Mouse (Mus musculus): ENCODE data around the gene Gm37419.

The Gm37419 gene

GRCm38 (mm10) chr16:23996342-23996741 is 8.1 kb downstream of the Gm37419 start:
- no peak for DNase-seq (ENCODE audit: low spot score)

- no peak for DNase-seq (ENCODE audit: low spot score)
These were observed 8.9 kb downstream of the Gm37419 start for GRCm38 (mm10) chr16:23997228-23997627.

DNA sequence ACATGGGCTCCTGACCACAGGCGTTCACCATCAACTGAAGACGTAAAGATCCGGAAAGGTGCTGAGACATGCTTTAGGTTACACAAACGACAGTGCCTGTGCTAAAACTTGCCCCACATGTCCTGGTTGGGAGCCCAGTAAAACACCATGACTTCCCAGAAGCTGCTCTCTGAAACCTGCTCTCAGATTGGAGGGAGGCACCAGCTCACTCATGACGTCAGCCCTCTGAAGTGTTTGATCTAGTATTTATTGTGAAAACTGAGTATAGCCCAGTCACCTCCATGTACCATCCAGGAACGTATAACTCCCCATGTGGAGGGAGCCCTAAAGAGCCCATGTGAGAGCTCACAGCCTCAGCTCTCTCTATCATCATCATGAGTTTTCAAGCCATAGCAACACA is 9.6 kb downstream of the Gm37419 start:
- no peak for DNase-seq (ENCODE audit: low spot score)

DNA sequence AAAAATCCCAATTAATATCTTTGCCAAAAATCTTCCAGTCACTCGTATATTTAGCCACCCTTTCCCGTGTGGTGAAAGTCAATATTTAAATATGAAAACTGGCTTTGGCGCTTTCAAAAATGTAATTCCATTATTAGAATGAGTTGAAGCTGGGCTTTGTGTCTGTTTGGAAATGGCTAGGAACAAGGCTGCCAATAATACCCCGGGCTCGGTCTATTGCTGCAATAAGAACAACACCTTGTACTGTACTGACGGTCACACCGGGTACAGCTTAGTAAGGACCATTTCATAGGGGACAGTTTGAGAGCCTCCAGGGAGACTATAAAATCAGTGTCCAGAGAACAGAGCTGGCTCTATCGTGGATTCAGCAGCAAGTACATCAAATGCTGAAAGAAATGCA is 17.6 kb downstream of the Gm37419 start:
- DNase-seq (ENCODE audit: low spot score) = no peak

DNA sequence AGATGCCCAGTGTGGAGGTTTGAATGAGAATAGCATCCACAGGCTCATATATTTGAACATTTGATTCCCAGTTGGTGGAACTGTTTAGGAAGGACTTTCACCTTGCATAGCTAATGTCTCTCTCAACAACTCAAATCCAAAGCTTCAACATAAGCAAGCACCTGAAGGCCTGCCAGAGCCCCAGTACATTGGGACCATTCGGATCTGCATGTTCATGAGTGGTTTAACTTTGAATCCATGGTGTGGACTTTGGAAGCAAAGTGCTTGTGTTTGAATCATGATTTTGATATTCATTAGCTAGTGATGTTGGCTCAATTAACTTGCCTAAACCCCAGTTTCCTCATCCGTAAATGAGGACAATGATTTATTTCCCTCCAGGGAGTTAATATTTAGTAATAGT is 21.6 kb downstream of the Gm37419 start:
- DNase-seq (ENCODE audit: low spot score) = no peak

GRCm38 (mm10) chr16:24011306-24011705 is 23.0 kb downstream of the Gm37419 start:
- DNase-seq (ENCODE audit: low spot score) = no peak

- DNase-seq (ENCODE audit: low spot score) = no peak
These were observed 23.8 kb downstream of the Gm37419 start for GRCm38 (mm10) chr16:24012066-24012465.

GRCm38 (mm10) chr16:24014378-24014777 is 26.1 kb downstream of the Gm37419 start:
- no peak for DNase-seq (ENCODE audit: low spot score)

- DNase-seq (ENCODE audit: low spot score) = no peak
These were observed 28.0 kb downstream of the Gm37419 start for GRCm38 (mm10) chr16:24016273-24016672.

DNA sequence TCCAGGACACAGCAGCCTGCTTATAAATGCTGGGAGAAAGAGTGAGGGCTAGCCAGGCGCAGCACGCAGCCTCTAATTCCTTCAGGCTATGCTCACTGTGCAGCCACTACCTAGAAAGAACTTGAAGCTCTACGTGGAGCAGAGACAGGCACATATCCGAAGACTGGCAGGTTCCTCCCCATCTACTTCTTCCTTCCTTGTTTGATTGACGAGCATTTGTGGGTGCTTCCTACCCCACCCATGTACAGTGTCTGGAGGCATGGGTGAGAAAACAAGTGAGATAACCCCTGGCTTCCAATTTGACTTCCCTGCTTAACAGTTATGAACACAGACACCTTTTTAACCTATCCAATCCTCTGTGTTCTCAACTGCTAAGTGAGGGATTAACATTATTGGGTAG is 28.5 kb downstream of the Gm37419 start:
- DNase-seq (ENCODE audit: low spot score) = no peak

DNA sequence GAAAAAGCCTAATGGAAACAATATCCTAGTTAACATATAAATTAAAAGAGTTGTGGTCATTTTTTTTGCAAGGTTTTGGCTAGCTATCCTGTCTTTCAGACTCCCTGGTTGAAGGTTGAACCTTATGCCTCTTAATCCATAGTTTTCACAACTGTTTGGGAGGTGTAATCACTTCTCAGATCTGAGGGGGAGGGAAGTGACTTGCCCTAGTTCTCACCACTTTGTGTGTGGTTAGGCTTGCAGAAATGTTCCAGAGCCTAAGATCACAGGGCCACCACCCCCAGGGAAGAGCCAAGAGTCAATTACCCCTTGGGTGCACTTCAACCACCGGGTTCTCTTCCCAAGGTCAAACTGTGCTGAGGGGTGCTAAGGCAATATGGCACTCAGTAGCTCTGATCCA is 33.4 kb downstream of the Gm37419 start:
- no peak for DNase-seq (ENCODE audit: low spot score)

DNA sequence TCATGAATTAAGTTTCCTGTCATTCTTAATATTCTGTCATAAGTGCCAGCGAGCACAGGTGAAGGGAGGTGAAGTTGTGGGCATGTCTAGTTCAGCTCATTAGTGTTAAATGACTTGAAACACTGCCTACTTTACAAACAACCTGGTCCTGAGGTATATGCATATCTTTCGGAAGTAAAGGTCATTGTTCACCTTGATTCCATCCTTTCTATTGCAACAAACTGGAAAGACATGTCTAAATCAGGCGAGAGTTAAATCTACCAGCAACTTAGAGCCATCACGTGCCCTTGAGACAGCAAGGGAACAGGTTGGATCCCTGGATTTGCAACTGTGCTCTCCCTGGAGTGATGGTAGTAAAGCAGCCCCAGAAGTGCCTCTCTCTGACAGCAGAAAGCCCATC is 34.3 kb downstream of the Gm37419 start:
- DNase-seq (ENCODE audit: low spot score) = no peak

DNA sequence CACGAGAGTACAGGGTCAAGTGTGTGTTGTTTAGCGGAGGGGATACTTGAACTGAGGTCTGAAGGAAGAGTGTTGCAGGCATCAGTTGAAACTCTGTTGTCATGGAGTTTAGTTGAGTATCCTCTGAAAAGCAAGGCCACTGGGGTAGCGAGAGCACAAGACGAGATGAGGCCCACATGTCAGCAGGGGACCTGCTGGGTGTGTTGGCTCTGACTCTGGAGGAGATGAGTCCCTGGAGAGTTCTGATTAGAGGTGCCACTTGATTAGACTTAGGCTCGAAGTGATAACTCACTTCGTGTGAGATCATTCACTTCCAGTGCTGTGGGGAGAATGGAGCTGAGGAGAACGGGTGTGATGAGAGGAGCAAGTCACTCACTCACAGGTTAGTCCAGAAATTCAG is 37.2 kb downstream of the Gm37419 start:
- no peak for DNase-seq (ENCODE audit: low spot score)

- DNase-seq (ENCODE audit: low spot score) = no peak
These were observed 41.8 kb downstream of the Gm37419 start for GRCm38 (mm10) chr16:24029965-24030672.

GRCm38 (mm10) chr16:24033259-24033658 is 45.0 kb downstream of the Gm37419 start:
- DNase-seq (ENCODE audit: low spot score) = no peak

GRCm38 (mm10) chr16:24034450-24034849 is 46.2 kb downstream of the Gm37419 start:
- DNase-seq (ENCODE audit: low spot score) = no peak

GRCm38 (mm10) chr16:24035767-24036166 is 47.5 kb downstream of the Gm37419 start:
- no peak for DNase-seq (ENCODE audit: low spot score)

DNA sequence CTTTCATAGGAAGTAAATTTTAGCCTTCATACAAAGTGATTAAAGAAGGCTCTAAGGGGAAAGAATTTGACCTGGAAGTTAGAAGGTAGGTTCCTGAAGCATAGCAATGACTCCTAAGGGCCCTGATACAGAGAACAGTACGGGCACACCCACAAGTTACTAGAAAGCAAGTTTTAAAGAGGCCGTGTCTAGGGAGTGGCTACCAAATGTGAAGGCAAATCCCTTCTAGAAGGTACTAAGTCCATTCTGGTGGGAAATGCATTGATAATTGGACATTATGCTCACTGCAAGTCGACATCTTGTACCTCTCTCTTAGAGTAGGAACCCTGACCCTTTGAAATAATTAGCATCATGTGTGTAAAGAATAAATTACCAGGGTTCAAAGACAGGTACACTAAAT is 48.1 kb downstream of the Gm37419 start:
- no peak for DNase-seq (ENCODE audit: low spot score)

All from urinary bladder, postnatal 14 days (tissue).